Mouse (Mus musculus): ENCODE data around the gene Ogt. TPM values are rescaled to one million over a fixed set of nuclear protein-coding genes. Genes with fewer than 3 reads are reported as not detected.

The Ogt gene
- polyA plus RNA-seq, 1 experiment = 285 TPM

Other genes starting within 250 kb of the Ogt start
- gene Zmym3, start 219.2 kb upstream of the Ogt start, polyA plus RNA-seq (2012; rRNA removed) = 47.2 and 52.0 TPM in 2 replicates
- 145 and 168 TPM in 2 replicates for gene Nono, start 210.7 kb upstream of the Ogt start, polyA plus RNA-seq (2012; rRNA removed)
- 9.5 and 10.8 TPM in 2 replicates for gene Itgb1bp2, start 191.0 kb upstream of the Ogt start, polyA plus RNA-seq (2012; rRNA removed)
- 21.1 and 30.2 TPM in 2 replicates for gene Taf1, start 107.3 kb upstream of the Ogt start, polyA plus RNA-seq (2012; rRNA removed)
- 2.3 and 2.4 TPM in 2 replicates for gene Cxcr3, start 94.2 kb downstream of the Ogt start, polyA plus RNA-seq (2012; rRNA removed)
- gene Gm4779, start 154.4 kb downstream of the Ogt start, polyA plus RNA-seq (2012; rRNA removed) = 0.28 TPM in 2 replicates
- 0.10 and 0.12 TPM in 2 replicates for gene 8030474K03Rik, start 154.6 kb downstream of the Ogt start, polyA plus RNA-seq (2012; rRNA removed)
- 6.4 and 8.8 TPM in 2 replicates for gene Nhsl2, start 209.3 kb downstream of the Ogt start, polyA plus RNA-seq (2012; rRNA removed)

All from urinary bladder, adult 2 months (tissue).